Mouse (Mus musculus) kidney, postnatal 0 days (tissue): ENCODE measurements around the gene Stpg4. TPM values are rescaled to one million over a fixed set of nuclear protein-coding genes. Genes with fewer than 3 reads are reported as not detected.

Experiments
- ATAC-seq: fragments of 200-750 bp; cut with Nextera tagmentation; replicated peaks from 2 replicates; pipeline ENCODE4 v1.8.0; 2017; ENCODE audit warnings: low read depth, moderate number of reproducible peaks, moderate TSS enrichment, moderate library complexity; ENCODE audit not compliant: low FRiP score
- DNase-seq: peaks from one replicate; pipeline ENCODE4 v3.0.0-alpha.2; 2016; ENCODE audit warnings: low spot score
- H3K27ac ChIP-seq: fragments of 300-500 bp; sonication (generic); 2 replicates; pipeline ENCODE4 v1.5.1; 2014; ENCODE audit warnings: mild to moderate bottlenecking
- H3K27me3 ChIP-seq: fragments of 300-500 bp; sonication (generic); 2 replicates; pipeline ENCODE4 v1.6.1; 2014; ENCODE audit warnings: low read length, mixed read lengths; ENCODE audit not compliant: insufficient read depth
- H3K36me3 ChIP-seq: fragments of 300-500 bp; sonication (generic); 2 replicates; pipeline ENCODE4 v1.6.1; 2014; ENCODE audit warnings: low read length, mixed read lengths; ENCODE audit not compliant: insufficient read depth
- H3K4me1 ChIP-seq: fragments of 300-500 bp; sonication (generic); replicated peaks from 2 replicates; pipeline ENCODE4 v1.6.1; 2014; ENCODE audit warnings: antibody characterized with exemption, low read length, mixed read lengths; ENCODE audit not compliant: insufficient read depth
- H3K4me2 ChIP-seq: fragments of 300-500 bp; sonication (generic); 2 replicates; pipeline ENCODE4 v1.6.1; 2014; ENCODE audit warnings: mild to moderate bottlenecking, low read length, moderate library complexity, mixed read lengths
- H3K4me3 ChIP-seq: fragments of 300-500 bp; sonication (generic); replicated peaks from 2 replicates; pipeline ENCODE4 v1.5.1; 2014; ENCODE audit warnings: low read depth, low read length
- H3K9ac ChIP-seq: fragments of 300-500 bp; sonication (generic); 2 replicates; pipeline ENCODE4 v1.6.1; 2014; ENCODE audit warnings: low read depth, low read length
- H3K9me3 ChIP-seq: fragments of 300-500 bp; sonication (generic); replicated peaks from 2 replicates; pipeline ENCODE4 v1.6.1; 2016; ENCODE audit warnings: low read length, inconsistent platforms, mixed read lengths
- CTCF ChIP-seq: IDR thresholded peaks from 2 replicates; pipeline ENCODE4 v1.5.1; 2016; ENCODE audit warnings: antibody characterized with exemption, low read depth, mild to moderate bottlenecking, moderate library complexity
- WGBS: fragments of 180-500 bp; shearing (Covaris S2); extraction: QIAGEN DNeasy Blood & Tissue Kit; methylation state at CpG from one replicate; pipeline ENCODE4 v1.1.7; 2014; 5-methylcytosine and 5-hydroxymethylcytosine counted together
- polyA plus RNA-seq: library from polyadenylated mRNA; unstranded; fragments of >200 nt; fragmentation: Nextera tagmentation; extraction: Ambion mirVana; gene quantifications from 2 replicates; pipeline ENCODE4 v1.2.1, GENCODE M21; 2015

Stpg4 gene
- polyA plus RNA-seq, 1 experiment from 2014 or later, result not detected

GRCm38 (mm10) chr17:87471661-87472060 lies 44.1 kb upstream of the Stpg4 start:
- no peaks in the 10 kb centered on the region for H3K36me3 ChIP-seq
- DNase-seq, result no peak
- no peak overlapping the region for H3K27ac ChIP-seq
- no peak overlapping the region for H3K4me2 ChIP-seq
- no peaks in the 10 kb centered on the region for H3K27me3 ChIP-seq
- peaks cover 21% of the 10 kb centered on the region for H3K4me1 ChIP-seq
- H3K4me3 ChIP-seq, result no peak overlapping the region
- no peak for TF ChIP-seq CTCF
- H3K9ac ChIP-seq, result no peak overlapping the region
- H3K9me3 ChIP-seq, result no peaks in the 10 kb centered on the region
- WGBS, result 75% methylated on average over 6 of the region's 6 CpGs
- ATAC-seq, result no peak

- TF ChIP-seq CTCF, result no peak
Observed at GRCm38 (mm10) chr17:87470797-87471196, 43.3 kb upstream of the Stpg4 start.

GRCm38 (mm10) chr17:87470282-87470681 lies 42.7 kb upstream of the Stpg4 start:
- TF ChIP-seq CTCF, result no peak
- H3K36me3 ChIP-seq, result no peaks in the 10 kb centered on the region
- DNase-seq, result no peak
- no peaks in the 10 kb centered on the region for H3K9me3 ChIP-seq
- H3K27ac ChIP-seq, result no peak overlapping the region
- ATAC-seq, result no peak
- no peak overlapping the region for H3K4me3 ChIP-seq
- WGBS, result 64% methylated on average over 8 of the region's 8 CpGs
- H3K4me2 ChIP-seq, result no peak overlapping the region
- no peaks in the 10 kb centered on the region for H3K27me3 ChIP-seq
- H3K4me1 ChIP-seq, result peaks cover 18% of the 10 kb centered on the region
- no peak overlapping the region for H3K9ac ChIP-seq

More at GRCm38 (mm10) chr17:87470797-87471196, 43.3 kb upstream of the Stpg4 start:
- Histone ChIP-seq H3K27ac (no peak overlapping the region), H3K27me3 (no peaks in the 10 kb centered on the region), H3K4me1 (peaks cover 21% of the 10 kb centered on the region), H3K9me3 (no peaks in the 10 kb centered on the region), H3K9ac (no peak overlapping the region), H3K4me3 (no peak overlapping the region), H3K36me3 (no peaks in the 10 kb centered on the region), H3K4me2 (no peak overlapping the region)
- no peak for DNase-seq
- 70% methylated on average over 8 of the region's 8 CpGs for WGBS
- no peak for ATAC-seq

GRCm38 (mm10) chr17:87469428-87469827 lies 41.9 kb upstream of the Stpg4 start:
- Histone ChIP-seq H3K9ac (no peak overlapping the region), H3K9me3 (no peaks in the 10 kb centered on the region), H3K27me3 (no peaks in the 10 kb centered on the region), H3K4me3 (no peak overlapping the region), H3K27ac (no peak overlapping the region), H3K36me3 (no peaks in the 10 kb centered on the region), H3K4me1 (peaks cover 14% of the 10 kb centered on the region), H3K4me2 (no peak overlapping the region)
- 87% methylated on average over 8 of the region's 8 CpGs for WGBS
- no peak for TF ChIP-seq CTCF
- ATAC-seq (no peak), DNase-seq (no peak)

- TF ChIP-seq CTCF, result no peak
- Histone ChIP-seq H3K36me3 (no peaks in the 10 kb centered on the region), H3K4me2 (no peak overlapping the region), H3K4me1 (peaks cover 6% of the 10 kb centered on the region), H3K27me3 (no peaks in the 10 kb centered on the region), H3K4me3 (no peak overlapping the region), H3K9me3 (no peaks in the 10 kb centered on the region), H3K9ac (no peak overlapping the region), H3K27ac (no peak overlapping the region)
- DNase-seq (no peak), ATAC-seq (no peak)
- WGBS, result 77% methylated on average over 5 of the region's 5 CpGs
Observed at GRCm38 (mm10) chr17:87468616-87469015, 41.1 kb upstream of the Stpg4 start.

GRCm38 (mm10) chr17:87461499-87461896 lies 34.0 kb upstream of the Stpg4 start:
- no peak for DNase-seq
- no peak overlapping the region for H3K4me3 ChIP-seq
- no peak overlapping the region for H3K4me2 ChIP-seq
- peaks cover 29% of the 10 kb centered on the region for H3K4me1 ChIP-seq
- H3K27ac ChIP-seq, result no peak overlapping the region
- 47% methylated on average over 3 of the region's 3 CpGs for WGBS
- H3K36me3 ChIP-seq, result no peaks in the 10 kb centered on the region
- H3K27me3 ChIP-seq, result no peaks in the 10 kb centered on the region
- ATAC-seq, result no peak
- H3K9ac ChIP-seq, result no peak overlapping the region
- peak; percentile 52; the same call in 1 of the 2 replicates for TF ChIP-seq CTCF
- H3K9me3 ChIP-seq, result no peaks in the 10 kb centered on the region
